Mouse (Mus musculus): ENCODE data around the gene Pacsin1. TPM values are rescaled to one million over a fixed set of nuclear protein-coding genes. Genes with fewer than 3 reads are reported as not detected.

Gene Pacsin1
- 0.12 and 0.13 TPM in 2 replicates for polyA plus RNA-seq (2012; rRNA removed)

GRCm38 (mm10) chr17:27655089-27656010, at the start of gene Pacsin1:
Gene Pacsin1 (plus strand): TSS chr17:27655509.

GRCm38 (mm10) chr17:27623360-27624326, 31.7 kb upstream of the Pacsin1 start, which contains the start of gene Nudt3:
Gene Nudt3 (minus strand): TSS chr17:27623495.

GRCm38 (mm10) chr17:27634871-27635574, 20.3 kb upstream of the Pacsin1 start, which contains the start of gene RPS10-NUDT3:
Gene RPS10-NUDT3 (minus strand): TSS chr17:27635222.

GRCm38 (mm10) chr17:27636132-27637020, 18.9 kb upstream of the Pacsin1 start, which contains the start of gene Rps10:
Gene Rps10 (minus strand): TSS chr17:27636669.

GRCm38 (mm10) chr17:27728770-27729169, 73.5 kb downstream of the Pacsin1 start, which contains the start of gene Spdef:
Gene Spdef (minus strand): TSS chr17:27728955.

Other genes starting within 250 kb of the Pacsin1 start
- 0.02 TPM in 1 of 2 replicates, not detected in the other for gene Grm4, start 134.1 kb upstream of the Pacsin1 start, polyA plus RNA-seq (2012; rRNA removed)
- gene Hmga1, start 99.0 kb upstream of the Pacsin1 start, polyA plus RNA-seq (2012; rRNA removed) = 79.8 and 88.2 TPM in 2 replicates
- 9.3 and 9.6 TPM in 2 replicates for gene AI413582, start 89.8 kb upstream of the Pacsin1 start, polyA plus RNA-seq (2012; rRNA removed)
- gene Nudt3, start 32.0 kb upstream of the Pacsin1 start, polyA plus RNA-seq (2012; rRNA removed) = 18.4 and 21.8 TPM in 2 replicates
- gene RPS10-NUDT3, start 20.3 kb upstream of the Pacsin1 start, polyA plus RNA-seq (2012; rRNA removed) = not detected in 2 replicates
- 1,025 and 1,543 TPM in 2 replicates for gene Rps10, start 18.8 kb upstream of the Pacsin1 start, polyA plus RNA-seq (2012; rRNA removed)
- gene Spdef, start 73.4 kb downstream of the Pacsin1 start, polyA plus RNA-seq (2012; rRNA removed) = 0.04 and 0.05 TPM in 2 replicates
- gene D17Wsu92e, start 165.1 kb downstream of the Pacsin1 start, polyA plus RNA-seq (2012; rRNA removed) = 27.7 and 29.9 TPM in 2 replicates
- 59.6 and 73.4 TPM in 2 replicates for gene Snrpc, start 182.6 kb downstream of the Pacsin1 start, polyA plus RNA-seq (2012; rRNA removed)
- 4.3 and 5.4 TPM in 2 replicates for gene Uhrf1bp1, start 200.9 kb downstream of the Pacsin1 start, polyA plus RNA-seq (2012; rRNA removed)